Mouse (Mus musculus): ENCODE data around the gene Rpl9-ps1.

The Rpl9-ps1 gene

GRCm38 (mm10) chr11:83645521-83645920 lies at the start of gene Rpl9-ps1:
Rpl9-ps1 (minus strand) TSS chr11:83645621.
- DNase-seq: no peak

DNA sequence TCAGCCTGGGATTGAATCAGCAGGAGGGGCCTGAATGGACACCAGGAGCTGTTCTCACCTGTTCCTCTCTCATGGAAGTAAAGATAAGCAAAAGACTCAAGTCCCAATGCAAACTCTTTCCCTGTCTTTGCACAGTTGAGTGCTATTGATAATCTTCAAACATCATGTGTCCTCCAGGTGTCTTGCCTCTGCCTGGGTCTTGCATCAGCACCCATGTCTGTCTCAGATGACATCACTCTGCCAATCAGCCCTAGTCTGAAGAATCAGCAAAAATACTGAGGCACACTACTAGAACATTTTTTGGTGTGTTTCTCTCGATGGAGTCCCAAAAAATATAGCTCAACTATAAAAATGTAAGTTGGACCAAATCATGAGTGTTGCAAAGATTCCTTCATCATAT lies 46.6 kb upstream of the Rpl9-ps1 start:
- DNase-seq: no peak

- DNase-seq: no peak
Observed at GRCm38 (mm10) chr11:83689918-83690317, 44.5 kb upstream of the Rpl9-ps1 start.

- no peak for DNase-seq
Observed at GRCm38 (mm10) chr11:83675665-83676064, 30.2 kb upstream of the Rpl9-ps1 start.

- DNase-seq: no peak
Observed at GRCm38 (mm10) chr11:83671743-83672142, 26.3 kb upstream of the Rpl9-ps1 start.

DNA sequence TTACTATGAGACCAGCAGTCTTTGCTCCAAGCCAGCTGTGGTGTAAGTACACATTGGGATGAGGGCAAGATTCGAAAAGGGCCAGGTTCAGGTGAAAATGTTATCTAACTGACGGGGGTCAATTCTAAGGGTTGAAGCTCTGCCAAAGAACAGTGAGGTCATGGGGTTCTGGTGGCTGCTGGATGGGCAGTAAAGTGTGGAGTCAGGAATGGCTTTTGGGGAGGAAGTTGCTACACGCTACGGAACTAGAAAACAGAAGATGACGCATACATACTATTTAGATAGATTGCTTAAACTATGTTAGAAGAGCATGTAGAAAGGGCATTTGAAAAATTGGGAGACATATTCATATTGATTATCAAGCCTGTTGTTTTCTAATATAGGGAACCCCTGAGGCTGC lies 18.1 kb upstream of the Rpl9-ps1 start:
- no peak for DNase-seq

- no peak for DNase-seq
Observed at GRCm38 (mm10) chr11:83662204-83662603, 16.8 kb upstream of the Rpl9-ps1 start, which contains the start of gene Ccl4. Ccl4 (plus strand) TSS chr11:83662584.

- DNase-seq: no peak
Observed at GRCm38 (mm10) chr11:83658797-83659196, 13.4 kb upstream of the Rpl9-ps1 start.

DNA sequence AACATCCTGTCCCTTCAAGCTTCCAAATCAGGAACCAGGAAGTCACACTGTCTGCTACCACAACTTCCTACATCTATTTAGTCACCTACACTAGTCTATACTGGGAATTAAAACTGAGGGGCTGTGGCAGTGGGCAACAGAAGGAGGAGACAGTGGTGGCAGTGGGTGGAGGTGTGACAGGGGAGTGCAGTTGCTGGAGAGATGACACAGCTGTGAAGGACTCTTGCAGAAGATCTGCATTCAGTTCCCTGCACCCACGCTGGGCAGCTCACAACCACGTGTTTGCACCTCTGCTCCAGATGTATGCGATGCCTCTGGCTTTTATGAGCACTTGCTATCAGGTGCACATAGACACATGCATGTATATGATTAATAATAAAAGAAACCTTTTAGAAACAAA lies 12.1 kb upstream of the Rpl9-ps1 start:
- no peak for DNase-seq

DNA sequence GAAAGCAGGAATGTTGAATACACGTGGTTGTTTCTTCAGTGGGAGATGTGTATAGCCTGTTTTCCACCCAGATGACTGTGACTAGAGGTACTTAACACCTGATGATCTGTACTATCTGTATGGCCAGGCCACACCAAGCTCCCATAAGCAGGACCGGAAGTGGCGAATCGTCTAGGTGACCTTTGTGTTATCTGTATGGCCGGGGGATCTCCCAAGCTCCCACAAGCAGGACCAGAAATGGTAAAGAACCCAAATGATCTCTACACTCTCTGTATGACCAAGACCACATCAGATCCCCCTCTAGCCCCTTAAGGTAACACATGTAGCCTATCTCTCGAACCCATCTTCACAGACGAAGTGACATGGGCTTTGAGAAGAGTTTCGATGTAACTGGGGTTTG lies 9.2 kb upstream of the Rpl9-ps1 start:
- DNase-seq: no peak

GRCm38 (mm10) chr11:83649305-83649841 lies 4.0 kb upstream of the Rpl9-ps1 start, which contains the start of gene Ccl3:
Ccl3 (minus strand) TSS chr11:83649355.
- no peak for DNase-seq

DNA sequence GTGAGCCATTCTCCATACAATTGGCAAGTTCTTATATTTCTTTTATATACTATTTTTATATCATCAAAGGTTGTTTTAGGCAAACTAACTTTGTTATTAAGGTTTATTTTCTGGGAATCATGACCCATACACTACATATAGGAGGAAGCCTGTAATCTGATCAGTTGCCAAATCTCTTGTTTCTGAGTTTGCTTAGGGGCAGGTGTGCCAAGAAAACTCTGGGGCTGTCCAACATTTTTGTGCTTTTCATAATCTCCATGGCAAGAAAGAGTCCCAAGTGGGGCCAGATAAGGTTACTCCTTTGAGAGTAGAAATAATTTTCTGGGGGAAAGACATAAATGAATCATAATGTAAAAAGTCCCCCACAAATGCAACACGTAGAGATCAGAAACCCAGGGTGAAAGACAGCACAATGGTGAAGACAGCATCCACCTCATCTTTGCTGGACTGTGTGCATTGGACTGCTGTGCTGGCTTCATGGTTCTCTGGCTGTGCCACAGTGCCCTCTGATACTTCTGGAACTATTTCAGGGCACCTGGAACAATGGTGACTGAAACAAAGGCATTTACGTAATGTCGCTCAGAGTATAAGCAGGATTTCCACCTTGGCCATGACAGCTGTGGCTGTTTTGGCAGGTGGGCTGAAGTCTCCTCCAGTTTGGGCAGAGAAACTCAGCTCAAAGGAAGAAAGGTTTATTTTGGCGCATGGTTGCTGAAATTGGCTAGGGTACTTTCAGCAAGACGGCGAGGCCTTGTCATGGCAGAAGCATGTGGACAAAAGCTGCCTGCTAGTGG lies 1.1 kb upstream of the Rpl9-ps1 start:
- DNase-seq: no peak

- no peak for DNase-seq
Observed at GRCm38 (mm10) chr11:83641216-83641615, 4.2 kb downstream of the Rpl9-ps1 start.

DNA sequence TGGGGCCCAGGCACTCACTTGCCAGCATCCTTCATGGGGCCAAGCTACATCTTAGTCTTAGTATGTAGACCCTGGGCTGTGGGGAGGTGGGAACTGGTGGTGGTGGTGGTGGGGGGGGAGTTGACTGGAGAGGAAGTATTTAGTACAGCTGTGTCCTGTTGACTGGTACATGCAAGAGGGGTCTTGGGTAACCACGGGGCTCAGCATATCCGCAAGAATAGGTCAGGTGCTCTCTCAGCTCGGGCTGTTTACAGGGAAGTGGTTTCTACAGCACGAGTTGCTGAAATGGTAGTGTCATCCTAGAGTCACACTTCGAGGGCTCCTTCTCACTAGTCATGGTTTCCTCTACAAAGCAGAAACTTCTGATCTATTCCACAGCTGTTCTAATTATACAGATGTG lies 5.3 kb downstream of the Rpl9-ps1 start:
- no peak for DNase-seq

DNA sequence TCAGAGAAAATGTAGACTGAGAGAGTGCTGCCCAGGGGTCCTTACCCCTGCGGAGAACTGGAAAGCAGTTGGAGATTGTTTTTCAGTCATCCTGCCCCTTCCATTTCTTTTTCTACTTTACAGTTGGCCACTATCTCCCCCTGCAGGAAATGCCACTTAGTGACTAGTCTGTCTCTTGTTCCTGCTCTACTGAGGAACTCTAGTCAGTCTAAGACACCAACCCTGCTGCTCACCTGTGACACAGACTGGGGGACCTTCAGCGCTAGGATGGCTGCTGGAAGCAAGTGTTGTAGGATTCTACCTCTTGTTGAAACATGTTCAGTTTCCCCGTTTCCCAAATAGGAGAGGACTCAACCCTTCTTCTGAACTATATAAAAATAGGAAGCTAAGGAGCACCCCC lies 5.9 kb downstream of the Rpl9-ps1 start:
- DNase-seq: no peak

GRCm38 (mm10) chr11:83638934-83639333 lies 6.5 kb downstream of the Rpl9-ps1 start:
- DNase-seq: no peak

DNA sequence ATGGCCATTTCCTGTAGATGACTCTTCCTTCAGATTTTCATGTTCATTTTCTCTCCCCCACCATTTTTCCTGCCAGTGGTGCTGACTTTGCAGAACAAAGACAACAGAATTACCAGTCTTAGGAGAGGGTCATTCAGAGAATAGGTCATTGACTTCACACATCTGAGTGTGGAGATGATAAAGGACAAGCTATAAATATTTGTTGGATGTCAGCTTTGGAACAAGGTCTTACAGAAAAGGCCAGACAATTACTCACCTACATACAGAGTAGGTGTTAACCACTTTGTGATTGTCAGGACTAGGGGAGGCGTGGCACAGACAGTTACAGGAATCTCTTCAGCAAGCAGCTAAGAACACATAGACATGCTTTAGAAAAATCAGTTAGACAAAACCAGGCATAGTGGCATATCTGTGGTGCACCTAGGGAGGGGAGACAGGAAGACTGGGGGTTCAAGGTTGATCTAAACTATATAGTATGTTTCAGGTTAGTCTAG lies 8.6 kb downstream of the Rpl9-ps1 start:
- no peak for DNase-seq

DNA sequence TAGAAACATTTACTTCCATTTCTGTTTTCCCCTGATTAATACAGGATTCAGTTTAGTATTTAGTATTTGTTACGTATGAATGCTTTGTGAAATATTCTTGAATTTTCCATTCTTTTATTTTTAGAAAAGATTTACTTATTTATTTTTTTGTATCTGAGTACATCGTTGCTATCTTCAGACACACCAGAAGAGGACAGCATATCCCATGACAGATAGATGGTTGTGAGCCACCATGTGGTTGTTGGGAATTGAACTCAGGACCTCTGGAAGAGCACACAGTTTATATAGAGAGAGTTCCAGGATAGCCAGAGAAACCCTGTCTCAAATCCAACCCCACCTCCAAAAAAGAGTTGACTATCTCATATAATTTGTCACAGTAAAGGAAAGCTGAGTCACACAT lies 10.5 kb downstream of the Rpl9-ps1 start:
- DNase-seq: no peak

- DNase-seq: no peak
Observed at GRCm38 (mm10) chr11:83634425-83634824, 11.0 kb downstream of the Rpl9-ps1 start.

- no peak for DNase-seq
Observed at GRCm38 (mm10) chr11:83632744-83633143, 12.7 kb downstream of the Rpl9-ps1 start.

- no peak for DNase-seq
Observed at GRCm38 (mm10) chr11:83631065-83631464, 14.4 kb downstream of the Rpl9-ps1 start.

GRCm38 (mm10) chr11:83630630-83631029 lies 14.8 kb downstream of the Rpl9-ps1 start:
- DNase-seq: no peak

- DNase-seq: no peak
Observed at GRCm38 (mm10) chr11:83628808-83629207, 16.6 kb downstream of the Rpl9-ps1 start.

- no peak for DNase-seq
Observed at GRCm38 (mm10) chr11:83623586-83623985, 21.8 kb downstream of the Rpl9-ps1 start.

Measured in cerebellum, adult 11-12 months (tissue).